Mouse (Mus musculus) lung, postnatal 10 days (tissue): ENCODE results near the gene Tln2.

ENCODE experiments used
- DNase-seq: peaks from one replicate; pipeline ENCODE4 v3.0.0; 2021

Tln2 gene

GRCm38 (mm10) chr9:67267276-67267990 lies 292.1 kb downstream of the Tln2 start:
- no peak for DNase-seq

GRCm38 (mm10) chr9:67265513-67265912 lies 294.0 kb downstream of the Tln2 start:
- DNase-seq = no peak

- DNase-seq = peak; percentile 75
Observed at GRCm38 (mm10) chr9:67264896-67265295, 294.6 kb downstream of the Tln2 start.

- peak; percentile 41 for DNase-seq
Observed at GRCm38 (mm10) chr9:67260835-67261599, 298.5 kb downstream of the Tln2 start.

- no peak for DNase-seq
Observed at GRCm38 (mm10) chr9:67250141-67250540, 309.4 kb downstream of the Tln2 start.

GRCm38 (mm10) chr9:67247365-67247950 lies 312.0 kb downstream of the Tln2 start:
- DNase-seq = no peak

GRCm38 (mm10) chr9:67245265-67245664 lies 314.2 kb downstream of the Tln2 start:
- DNase-seq = no peak

- DNase-seq = no peak
Observed at GRCm38 (mm10) chr9:67241683-67242082, 317.8 kb downstream of the Tln2 start.

- peak; percentile 79 for DNase-seq
Observed at GRCm38 (mm10) chr9:67240456-67240855, 319.0 kb downstream of the Tln2 start.

- DNase-seq = no peak
Observed at GRCm38 (mm10) chr9:67236987-67237386, 322.5 kb downstream of the Tln2 start.

GRCm38 (mm10) chr9:67235441-67236217 lies 323.9 kb downstream of the Tln2 start:
- peak; percentile 52 for DNase-seq

GRCm38 (mm10) chr9:67229033-67229432 lies 330.5 kb downstream of the Tln2 start:
- DNase-seq = no peak

- DNase-seq = peak; percentile 49
Observed at GRCm38 (mm10) chr9:67220388-67220787, 339.1 kb downstream of the Tln2 start.

- DNase-seq = no peak
Observed at GRCm38 (mm10) chr9:67218001-67218400, 341.5 kb downstream of the Tln2 start.

- no peak for DNase-seq
Observed at GRCm38 (mm10) chr9:67214191-67214985, 345.1 kb downstream of the Tln2 start.

- DNase-seq = peak; percentile 91
Observed at GRCm38 (mm10) chr9:67213275-67213674, 346.2 kb downstream of the Tln2 start.

- DNase-seq = no peak
Observed at GRCm38 (mm10) chr9:67211220-67211619, 348.3 kb downstream of the Tln2 start.

GRCm38 (mm10) chr9:67209451-67209850 lies 350.1 kb downstream of the Tln2 start:
- DNase-seq = no peak

- no peak for DNase-seq
Observed at GRCm38 (mm10) chr9:67208420-67208819, 351.1 kb downstream of the Tln2 start.

- DNase-seq = no peak
Observed at GRCm38 (mm10) chr9:67205175-67205574, 354.3 kb downstream of the Tln2 start.

GRCm38 (mm10) chr9:67196609-67197008 lies 362.9 kb downstream of the Tln2 start:
- DNase-seq = no peak

GRCm38 (mm10) chr9:67195306-67195705 lies 364.2 kb downstream of the Tln2 start:
- DNase-seq = no peak
